Mouse (Mus musculus): Measurements from ENCODE around the gene Acvrl1. TPM values are rescaled to one million over a fixed set of nuclear protein-coding genes. Genes with fewer than 3 reads are reported as not detected.

The Acvrl1 gene
- polyA plus RNA-seq, 1 experiment from 2014 or later, result 5.2 TPM

GRCm38 (mm10) chr15:101118399-101119125 is 9.8 kb upstream of the Acvrl1 start:
- Histone ChIP-seq H3K4me2 (ENCODE audit: low read depth) (no peak overlapping the region), H3K4me3 (ENCODE audit: low read depth, low read length) (no peak overlapping the region), H3K36me3 (ENCODE audit: control insufficient read depth, insufficient read depth, low read length) (no peaks in the 10 kb centered on the region), H3K9ac (ENCODE audit: low read length) (no peak overlapping the region), H3K9me3 (ENCODE audit: control insufficient read depth, low read length) (no peaks in the 10 kb centered on the region), H3K4me1 (ENCODE audit: control insufficient read depth, insufficient read depth, low read length) (no peaks in the 10 kb centered on the region), H3K27ac (ENCODE audit: low read depth, low read length) (no peak overlapping the region), H3K27me3 (ENCODE audit: control insufficient read depth, insufficient read depth, low read length) (no peaks in the 10 kb centered on the region)
- ATAC-seq (ENCODE audit: insufficient read depth, low FRiP score, low TSS enrichment), result no peak
- DNase-seq (ENCODE audit: low spot score), result no peak
- 66% methylated on average over 14 of the region's 14 CpGs for WGBS

- DNase-seq (ENCODE audit: low spot score) (no peak), ATAC-seq (ENCODE audit: insufficient read depth, low FRiP score, low TSS enrichment) (no peak)
- WGBS, result 73% methylated on average over 9 of the region's 9 CpGs
Measured at GRCm38 (mm10) chr15:101121411-101122289, 6.7 kb upstream of the Acvrl1 start.

GRCm38 (mm10) chr15:101122290-101122589 is 6.1 kb upstream of the Acvrl1 start:
- no peaks in the 10 kb centered on the region for H3K9me3 ChIP-seq (ENCODE audit: control insufficient read depth, low read length)
- no peaks in the 10 kb centered on the region for H3K27me3 ChIP-seq (ENCODE audit: control insufficient read depth, insufficient read depth, low read length)
- no peak overlapping the region for H3K27ac ChIP-seq (ENCODE audit: low read depth, low read length)
- DNase-seq (ENCODE audit: low spot score) (no peak), ATAC-seq (ENCODE audit: insufficient read depth, low FRiP score, low TSS enrichment) (no peak)
- no peak overlapping the region for H3K9ac ChIP-seq (ENCODE audit: low read length)
- no peak overlapping the region for H3K4me2 ChIP-seq (ENCODE audit: low read depth)
- H3K4me1 ChIP-seq (ENCODE audit: control insufficient read depth, insufficient read depth, low read length), result no peaks in the 10 kb centered on the region
- H3K4me3 ChIP-seq (ENCODE audit: low read depth, low read length), result no peak overlapping the region
- H3K36me3 ChIP-seq (ENCODE audit: control insufficient read depth, insufficient read depth, low read length), result no peaks in the 10 kb centered on the region
- WGBS, result 25% methylated on average over 2 of the region's 2 CpGs

More at GRCm38 (mm10) chr15:101121411-101122289, 6.7 kb upstream of the Acvrl1 start:
- Histone ChIP-seq H3K4me1 (ENCODE audit: control insufficient read depth, insufficient read depth, low read length) (no peaks in the 10 kb centered on the region), H3K9ac (ENCODE audit: low read length) (no peak overlapping the region), H3K36me3 (ENCODE audit: control insufficient read depth, insufficient read depth, low read length) (no peaks in the 10 kb centered on the region), H3K9me3 (ENCODE audit: control insufficient read depth, low read length) (no peaks in the 10 kb centered on the region), H3K27ac (ENCODE audit: low read depth, low read length) (no peak overlapping the region), H3K4me2 (ENCODE audit: low read depth) (no peak overlapping the region), H3K4me3 (ENCODE audit: low read depth, low read length) (no peak overlapping the region), H3K27me3 (ENCODE audit: control insufficient read depth, insufficient read depth, low read length) (no peaks in the 10 kb centered on the region)

DNA sequence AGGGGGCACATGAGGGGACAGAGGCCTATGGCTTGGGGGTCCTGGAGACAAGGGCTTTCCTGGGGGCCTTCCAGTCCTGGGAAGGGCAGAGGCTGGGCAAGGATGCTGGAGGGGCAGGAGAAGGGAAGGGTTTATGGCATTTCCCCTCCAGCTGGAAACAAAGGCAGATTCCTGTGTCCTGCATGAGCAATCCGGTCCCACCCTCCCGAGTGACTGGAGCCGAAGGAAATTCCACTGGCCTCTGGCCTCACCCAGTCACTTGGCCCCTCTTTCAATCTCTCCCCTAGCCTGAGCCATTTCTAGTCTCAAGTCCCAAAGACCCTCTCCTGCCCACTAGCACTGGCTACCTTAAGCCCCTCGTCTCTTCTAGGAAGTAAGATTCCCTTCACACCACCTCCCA is 5.1 kb upstream of the Acvrl1 start:
- no peaks in the 10 kb centered on the region for H3K4me1 ChIP-seq (ENCODE audit: control insufficient read depth, insufficient read depth, low read length)
- H3K36me3 ChIP-seq (ENCODE audit: control insufficient read depth, insufficient read depth, low read length), result no peaks in the 10 kb centered on the region
- no peak overlapping the region for H3K4me3 ChIP-seq (ENCODE audit: low read depth, low read length)
- 45% methylated on average over 4 of the region's 4 CpGs for WGBS
- DNase-seq (ENCODE audit: low spot score), result no peak
- H3K4me2 ChIP-seq (ENCODE audit: low read depth), result no peak overlapping the region
- H3K27me3 ChIP-seq (ENCODE audit: control insufficient read depth, insufficient read depth, low read length), result peaks cover 7% of the 10 kb centered on the region
- H3K9ac ChIP-seq (ENCODE audit: low read length), result no peak overlapping the region; the same call in 1 of the 2 replicates
- no peak overlapping the region for H3K27ac ChIP-seq (ENCODE audit: low read depth, low read length)
- no peaks in the 10 kb centered on the region for H3K9me3 ChIP-seq (ENCODE audit: control insufficient read depth, low read length)
- ATAC-seq (ENCODE audit: insufficient read depth, low FRiP score, low TSS enrichment), result no peak

GRCm38 (mm10) chr15:101125561-101125960 is 2.8 kb upstream of the Acvrl1 start:
- Histone ChIP-seq H3K27me3 (ENCODE audit: control insufficient read depth, insufficient read depth, low read length) (peaks cover 28% of the 10 kb centered on the region), H3K4me3 (ENCODE audit: low read depth, low read length) (no peak overlapping the region), H3K9me3 (ENCODE audit: control insufficient read depth, low read length) (no peaks in the 10 kb centered on the region), H3K4me2 (ENCODE audit: low read depth) (no peak overlapping the region), H3K27ac (ENCODE audit: low read depth, low read length) (no peak overlapping the region), H3K36me3 (ENCODE audit: control insufficient read depth, insufficient read depth, low read length) (no peaks in the 10 kb centered on the region), H3K9ac (ENCODE audit: low read length) (no peak overlapping the region), H3K4me1 (ENCODE audit: control insufficient read depth, insufficient read depth, low read length) (no peaks in the 10 kb centered on the region)
- ATAC-seq (ENCODE audit: insufficient read depth, low FRiP score, low TSS enrichment), result no peak
- 87% methylated on average over 6 of the region's 6 CpGs for WGBS
- DNase-seq (ENCODE audit: low spot score), result no peak

DNA sequence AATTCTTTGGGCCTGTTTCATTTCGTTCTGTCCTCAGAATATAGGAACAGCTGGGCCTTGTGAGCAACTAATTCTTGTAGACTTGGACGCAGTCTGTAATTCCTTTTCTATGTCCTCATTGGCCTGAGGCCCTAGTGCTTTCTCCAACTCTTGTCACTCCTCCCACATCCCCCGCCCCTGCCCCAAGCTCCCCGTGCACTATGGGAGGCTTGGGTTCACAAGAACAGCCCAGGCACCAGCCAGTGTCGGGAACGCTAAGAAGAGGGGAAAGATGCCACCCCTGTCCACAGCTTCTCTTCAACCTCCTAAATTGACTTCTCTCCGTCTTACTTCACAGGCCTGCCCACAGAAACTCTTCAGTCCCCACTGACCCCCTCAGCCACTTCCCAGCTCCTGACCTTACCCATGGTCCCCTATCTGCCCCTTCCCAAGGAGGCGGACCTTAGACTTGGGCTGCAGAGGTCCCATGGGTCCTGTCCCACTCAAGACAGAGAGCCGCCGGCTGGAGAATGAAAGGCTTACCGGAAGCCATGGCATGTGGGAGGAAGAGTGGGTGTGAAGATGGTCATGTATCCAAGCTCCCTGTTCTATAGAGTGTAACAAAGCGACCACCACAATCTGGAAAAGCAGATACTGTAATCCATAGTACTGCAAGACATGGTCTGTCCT is 1.3 kb upstream of the Acvrl1 start:
- ATAC-seq (ENCODE audit: insufficient read depth, low FRiP score, low TSS enrichment) (no peak), DNase-seq (ENCODE audit: low spot score) (no peak)
- H3K9ac ChIP-seq (ENCODE audit: low read length), result no peak overlapping the region
- no peaks in the 10 kb centered on the region for H3K4me1 ChIP-seq (ENCODE audit: control insufficient read depth, insufficient read depth, low read length)
- H3K27ac ChIP-seq (ENCODE audit: low read depth, low read length), result no peak overlapping the region
- peaks cover 31% of the 10 kb centered on the region for H3K27me3 ChIP-seq (ENCODE audit: control insufficient read depth, insufficient read depth, low read length)
- no peaks in the 10 kb centered on the region for H3K36me3 ChIP-seq (ENCODE audit: control insufficient read depth, insufficient read depth, low read length)
- no peak overlapping the region for H3K4me2 ChIP-seq (ENCODE audit: low read depth)
- no peak overlapping the region for H3K4me3 ChIP-seq (ENCODE audit: low read depth, low read length)
- no peaks in the 10 kb centered on the region for H3K9me3 ChIP-seq (ENCODE audit: control insufficient read depth, low read length)
- WGBS, result 81% methylated on average over 12 of the region's 12 CpGs

GRCm38 (mm10) chr15:101129412-101129811 is 1.1 kb downstream of the Acvrl1 start:
- Histone ChIP-seq H3K4me1 (ENCODE audit: control insufficient read depth, insufficient read depth, low read length) (peaks cover 4% of the 10 kb centered on the region; the same call in 1 of the 2 replicates), H3K4me3 (ENCODE audit: low read depth, low read length) (peak overlapping the region; percentile 12; the same call in 1 of the 2 replicates), H3K27me3 (ENCODE audit: control insufficient read depth, insufficient read depth, low read length) (peaks cover 31% of the 10 kb centered on the region)

DNA sequence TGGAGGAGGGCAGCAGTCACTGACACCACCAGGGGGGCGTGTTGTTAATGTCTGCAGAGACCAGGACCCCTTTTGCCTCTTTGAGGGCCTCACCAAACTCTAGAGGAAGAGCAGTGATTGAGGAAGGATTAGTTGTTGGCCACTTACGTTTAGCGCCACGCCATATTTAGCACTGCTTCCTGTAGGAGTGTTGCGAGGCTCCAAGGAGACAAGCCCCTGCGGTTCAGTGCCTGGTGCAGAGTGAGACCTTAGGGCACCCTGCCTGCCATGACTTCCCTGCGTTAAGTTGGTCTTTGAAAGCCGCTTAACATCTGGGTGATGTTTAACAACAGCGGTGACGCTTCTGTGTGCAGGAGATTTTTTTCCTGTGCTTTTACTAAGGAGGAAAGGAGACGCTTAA is 3.2 kb downstream of the Acvrl1 start:
- 41% methylated on average over 11 of the region's 11 CpGs for WGBS
- no peak for ATAC-seq (ENCODE audit: insufficient read depth, low FRiP score, low TSS enrichment)
- DNase-seq (ENCODE audit: low spot score), result no peak
- no peak overlapping the region for H3K4me3 ChIP-seq (ENCODE audit: low read depth, low read length)
- no peaks in the 10 kb centered on the region for H3K36me3 ChIP-seq (ENCODE audit: control insufficient read depth, insufficient read depth, low read length)
- H3K27me3 ChIP-seq (ENCODE audit: control insufficient read depth, insufficient read depth, low read length), result peaks cover 31% of the 10 kb centered on the region
- no peak overlapping the region for H3K27ac ChIP-seq (ENCODE audit: low read depth, low read length)
- H3K4me1 ChIP-seq (ENCODE audit: control insufficient read depth, insufficient read depth, low read length), result peaks cover 4% of the 10 kb centered on the region; the same call in 1 of the 2 replicates
- H3K4me2 ChIP-seq (ENCODE audit: low read depth), result no peak overlapping the region
- H3K9me3 ChIP-seq (ENCODE audit: control insufficient read depth, low read length), result no peaks in the 10 kb centered on the region
- no peak overlapping the region for H3K9ac ChIP-seq (ENCODE audit: low read length)

More at GRCm38 (mm10) chr15:101129412-101129811, 1.1 kb downstream of the Acvrl1 start:
- 21% methylated on average over 5 of the region's 5 CpGs for WGBS
- no peak for DNase-seq (ENCODE audit: low spot score)
- Histone ChIP-seq H3K9me3 (ENCODE audit: control insufficient read depth, low read length) (no peaks in the 10 kb centered on the region), H3K27ac (ENCODE audit: low read depth, low read length) (no peak overlapping the region), H3K4me2 (ENCODE audit: low read depth) (no peak overlapping the region), H3K9ac (ENCODE audit: low read length) (no peak overlapping the region; the same call in 1 of the 2 replicates), H3K36me3 (ENCODE audit: control insufficient read depth, insufficient read depth, low read length) (no peaks in the 10 kb centered on the region)
- ATAC-seq (ENCODE audit: insufficient read depth, low FRiP score, low TSS enrichment), result no peak

Measured in neural tube, embryonic 11.5 days (tissue).